Mouse (Mus musculus) heart, embryonic 13.5 days (tissue): ENCODE results near the gene Topbp1. TPM values are rescaled to one million over a fixed set of nuclear protein-coding genes. Genes with fewer than 3 reads are reported as not detected.

Experiments
- ATAC-seq: fragments of 200-750 bp; cut with Nextera tagmentation; 2 replicates; pipeline ENCODE4 v1.8.0; 2017; ENCODE audit warnings: moderate TSS enrichment; ENCODE audit not compliant: insufficient number of reproducible peaks, low FRiP score, low TSS enrichment; ENCODE audit errors: extremely low read depth
- H3K27ac ChIP-seq: fragments of 300-500 bp; sonication (generic); replicated peaks from 2 replicates; pipeline ENCODE4 v1.5.1; 2015; ENCODE audit warnings: moderate library complexity, mild to moderate bottlenecking, inconsistent platforms
- H3K27me3 ChIP-seq: fragments of 300-500 bp; sonication (generic); replicated peaks from 2 replicates; pipeline ENCODE4 v1.6.1; 2015; ENCODE audit warnings: mild to moderate bottlenecking, inconsistent platforms
- H3K36me3 ChIP-seq: fragments of 300-500 bp; sonication (generic); 2 replicates; pipeline ENCODE4 v1.6.1; 2015; ENCODE audit warnings: mild to moderate bottlenecking, inconsistent platforms
- H3K4me1 ChIP-seq: fragments of 300-500 bp; sonication (generic); 2 replicates; pipeline ENCODE4 v1.6.1; 2015; ENCODE audit warnings: inconsistent platforms
- H3K4me2 ChIP-seq: fragments of 300-500 bp; sonication (generic); 2 replicates; pipeline ENCODE4 v1.6.1; 2015; ENCODE audit warnings: inconsistent platforms, mild to moderate bottlenecking, moderate library complexity
- H3K4me3 ChIP-seq: fragments of 300-500 bp; sonication (generic); 2 replicates; pipeline ENCODE4 v1.5.1; 2015; ENCODE audit warnings: moderate library complexity, mild to moderate bottlenecking, inconsistent platforms
- H3K9ac ChIP-seq: fragments of 300-500 bp; sonication (generic); 2 replicates; pipeline ENCODE4 v1.6.1; 2015; ENCODE audit warnings: inconsistent platforms, mild to moderate bottlenecking, moderate library complexity
- H3K9me3 ChIP-seq: fragments of 300-500 bp; sonication (generic); 2 replicates; pipeline ENCODE4 v1.6.1; 2016; ENCODE audit warnings: inconsistent platforms
- WGBS: fragments of 180-500 bp; shearing (Covaris S2); methylation state at CpG from one replicate; pipeline ENCODE4 v1.1.7; 2015; ENCODE audit warnings: mixed read lengths; 5-methylcytosine and 5-hydroxymethylcytosine counted together
- polyA plus RNA-seq: library from polyadenylated mRNA; unstranded; fragments of >200 nt; fragmentation: Nextera tagmentation; extraction: Ambion mirVana; gene quantifications from 2 replicates; pipeline ENCODE4 v1.2.1, GENCODE M21; 2015

Gene Topbp1
- polyA plus RNA-seq, 1 experiment from 2014 or later, result 39.8 TPM

DNA sequence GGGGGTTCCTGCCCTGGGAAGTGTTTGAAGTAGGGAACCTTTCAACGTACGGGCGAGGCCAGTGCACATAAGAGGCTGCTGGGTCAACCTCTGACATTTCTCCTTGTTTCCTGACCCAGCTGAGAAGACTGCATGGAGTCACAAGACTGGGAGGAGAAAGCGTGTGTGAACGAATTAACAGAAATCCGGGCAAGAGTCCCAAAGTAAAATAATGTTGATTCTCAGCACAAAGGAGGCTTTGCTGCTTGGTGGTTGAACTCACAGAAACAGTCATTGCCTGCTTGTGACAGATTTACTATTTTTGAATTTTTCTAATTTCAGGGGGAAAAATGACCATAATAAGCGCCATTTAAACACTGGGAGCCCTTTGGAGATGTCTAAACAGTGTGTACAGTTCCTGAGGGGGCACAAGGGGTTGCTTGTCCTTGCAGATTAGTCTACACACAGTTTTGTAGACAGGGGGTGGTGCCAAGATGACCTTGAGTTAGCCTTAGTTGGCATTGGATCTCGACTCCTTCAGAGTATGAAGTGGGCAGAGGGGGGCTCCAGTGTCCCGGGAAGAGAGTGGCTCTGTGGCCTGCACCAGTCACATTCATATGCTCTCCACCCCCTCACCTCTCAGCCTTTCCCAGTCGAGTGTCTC lies 82.1 kb downstream of the Topbp1 start:
- WGBS, result 61% methylated on average over 10 of the region's 10 CpGs

DNA sequence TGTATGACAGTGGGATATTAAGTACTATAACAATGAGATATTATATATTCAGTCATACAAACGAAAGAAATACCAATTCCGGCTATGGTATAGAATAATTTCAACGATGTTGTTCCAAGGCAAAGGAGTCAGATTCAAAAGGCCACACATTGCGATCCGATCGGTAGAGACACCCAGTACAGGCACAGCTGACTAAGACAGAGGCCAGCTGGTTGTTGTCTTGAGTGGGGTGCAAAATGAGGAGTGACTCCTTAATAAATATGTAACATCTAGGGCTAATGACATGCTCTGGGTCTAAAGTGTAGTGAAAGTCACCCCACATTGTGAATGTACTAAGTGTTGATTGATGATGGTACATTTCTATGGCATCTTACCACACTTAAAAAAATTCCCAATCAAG lies 84.2 kb downstream of the Topbp1 start:
- H3K4me1 ChIP-seq, result peaks cover 22% of the 10 kb centered on the region
- H3K27me3 ChIP-seq, result no peaks in the 10 kb centered on the region
- WGBS, result 83% methylated on average over 6 of the region's 6 CpGs
- H3K9ac ChIP-seq, result no peak overlapping the region
- H3K4me2 ChIP-seq, result no peak overlapping the region
- H3K9me3 ChIP-seq, result no peaks in the 10 kb centered on the region
- no peaks in the 10 kb centered on the region for H3K36me3 ChIP-seq
- no peak for ATAC-seq
- no peak overlapping the region for H3K4me3 ChIP-seq
- H3K27ac ChIP-seq, result no peak overlapping the region

More for the DNA sequence above, 82.1 kb downstream of the Topbp1 start:
- no peaks in the 10 kb centered on the region for H3K9me3 ChIP-seq
- no peaks in the 10 kb centered on the region for H3K36me3 ChIP-seq
- peak overlapping the region; percentile 9; the same call in 1 of the 2 replicates for H3K9ac ChIP-seq
- ATAC-seq, result no peak
- H3K27ac ChIP-seq, result no peak overlapping the region
- H3K27me3 ChIP-seq, result no peaks in the 10 kb centered on the region
- H3K4me1 ChIP-seq, result peaks cover 22% of the 10 kb centered on the region
- no peak overlapping the region for H3K4me3 ChIP-seq
- H3K4me2 ChIP-seq, result no peak overlapping the region

DNA sequence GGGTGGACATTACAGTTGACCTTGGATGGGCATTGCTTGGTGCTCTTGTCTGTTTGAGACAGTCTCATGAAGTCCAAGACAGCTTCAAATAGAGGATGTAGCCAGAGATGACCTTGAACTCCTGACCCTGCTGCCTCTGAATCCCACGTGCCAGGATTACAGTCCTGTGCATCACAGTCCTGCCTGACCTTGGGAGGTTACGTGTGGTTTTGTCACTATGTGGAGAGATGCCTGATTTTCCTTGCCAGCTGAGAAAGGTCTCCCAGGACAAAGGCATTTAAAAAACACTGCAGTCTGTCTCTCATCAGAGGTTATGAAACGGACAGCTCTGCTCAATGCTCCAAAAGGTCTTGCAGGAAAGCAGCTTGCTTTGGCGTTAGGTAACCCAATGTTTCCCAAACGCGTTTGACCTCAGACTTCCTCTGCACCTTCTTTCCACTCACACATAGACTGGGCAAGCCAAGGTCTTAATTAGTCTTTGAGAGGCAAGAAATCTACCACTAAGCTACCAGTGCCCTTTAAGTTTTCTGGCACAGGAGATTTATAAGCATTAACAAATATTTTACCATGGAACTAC lies 86.9 kb downstream of the Topbp1 start:
- H3K36me3 ChIP-seq, result no peaks in the 10 kb centered on the region
- H3K27me3 ChIP-seq, result no peaks in the 10 kb centered on the region
- H3K4me3 ChIP-seq, result no peak overlapping the region
- H3K27ac ChIP-seq, result no peak overlapping the region
- H3K4me2 ChIP-seq, result no peak overlapping the region
- ATAC-seq, result no peak
- WGBS, result 50% methylated on average over 6 of the region's 6 CpGs
- H3K9me3 ChIP-seq, result no peaks in the 10 kb centered on the region
- H3K4me1 ChIP-seq, result peaks cover 18% of the 10 kb centered on the region
- no peak overlapping the region for H3K9ac ChIP-seq

DNA sequence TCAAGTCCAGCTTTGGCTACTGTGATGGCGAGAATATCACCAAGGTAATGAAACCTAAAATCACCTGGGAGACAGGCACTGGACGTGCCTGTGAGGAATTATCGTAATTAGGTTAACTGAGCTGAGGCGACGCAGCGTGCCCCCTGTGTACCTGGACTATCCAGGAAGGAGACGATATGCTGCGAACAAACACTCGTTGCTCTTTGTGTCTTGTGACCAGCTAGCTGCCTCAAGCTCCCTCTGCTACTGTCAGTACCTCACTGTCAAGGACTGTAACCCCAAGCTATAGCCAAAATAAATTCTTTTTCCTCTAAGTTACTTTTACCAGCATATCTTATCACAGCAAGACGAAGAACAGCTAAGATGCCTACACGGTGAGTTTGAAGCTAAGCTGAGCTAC lies 88.2 kb downstream of the Topbp1 start:
- WGBS, result 79% methylated on average over 11 of the region's 11 CpGs
- H3K9me3 ChIP-seq, result no peaks in the 10 kb centered on the region
- no peaks in the 10 kb centered on the region for H3K36me3 ChIP-seq
- H3K4me3 ChIP-seq, result no peak overlapping the region
- no peak overlapping the region for H3K9ac ChIP-seq
- H3K4me1 ChIP-seq, result peaks cover 6% of the 10 kb centered on the region
- H3K27ac ChIP-seq, result no peak overlapping the region
- no peak overlapping the region for H3K4me2 ChIP-seq
- ATAC-seq, result no peak
- no peaks in the 10 kb centered on the region for H3K27me3 ChIP-seq

GRCm38 (mm10) chr9:103398509-103399157 lies 93.6 kb downstream of the Topbp1 start:
- Histone ChIP-seq H3K27me3 (no peaks in the 10 kb centered on the region), H3K4me2 (peak overlapping the region; percentile 28), H3K4me3 (no peak overlapping the region), H3K9ac (no peak overlapping the region), H3K36me3 (no peaks in the 10 kb centered on the region), H3K27ac (peak overlapping the region; percentile 56), H3K4me1 (peaks cover 8% of the 10 kb centered on the region), H3K9me3 (peaks cover 11% of the 10 kb centered on the region)
- 52% methylated on average over 21 of the region's 21 CpGs for whole genome bisulfite sequencing
- ATAC-seq, result no peak

Other genes with a start within 250 kb of the Topbp1 start
- 1.6 and 2.5 TPM in 2 replicates for gene Rab6b, start 193.4 kb upstream of the Topbp1 start, polyA plus RNA-seq
- gene Srprb, start 103.1 kb upstream of the Topbp1 start, polyA plus RNA-seq, result 42.6 and 48.5 TPM in 2 replicates
- not detected in 2 replicates for gene Gm20425, start 74.9 kb upstream of the Topbp1 start, polyA plus RNA-seq
- 45.3 and 111 TPM in 2 replicates for gene Trf, start 74.8 kb upstream of the Topbp1 start, polyA plus RNA-seq
- 2.3 and 3.5 TPM in 2 replicates for gene 1300017J02Rik, start 133 bp upstream of the Topbp1 start, polyA plus RNA-seq
- gene Cdv3, start 60.6 kb downstream of the Topbp1 start, polyA plus RNA-seq, result 87.5 and 92.2 TPM in 2 replicates
- gene Bfsp2, start 175.2 kb downstream of the Topbp1 start, polyA plus RNA-seq, result 0.69 and 1.1 TPM in 2 replicates